Mouse (Mus musculus): ENCODE measurements around the gene Cntnap5b. TPM values are rescaled to one million over a fixed set of nuclear protein-coding genes. Genes with fewer than 3 reads are reported as not detected.

The Cntnap5b gene
- polyA plus RNA-seq, 2 experiments, result 0.03 TPM; not detected in 1

GRCm38 (mm10) chr1:100430038-100430774 lies 657.6 kb downstream of the Cntnap5b start:
- Histone ChIP-seq H3K4me2 (replicated peaks; ENCODE audit: low read depth, low read length, severe bottlenecking) (no peak overlapping the region), H3K27me3 (ENCODE audit: control insufficient read depth, insufficient read depth, low read length) (no peaks in the 10 kb centered on the region), H3K4me1 (ENCODE audit: control insufficient read depth, insufficient read depth, low read length) (no peaks in the 10 kb centered on the region), H3K9me3 (ENCODE audit: control insufficient read depth, low read length) (no peaks in the 10 kb centered on the region), H3K4me3 (replicated peaks; ENCODE audit: low read length) (no peak overlapping the region), H3K9ac (ENCODE audit: low read depth, low read length, severe bottlenecking) (no peak overlapping the region), H3K36me3 (ENCODE audit: control insufficient read depth, insufficient read depth, low read length) (no peaks in the 10 kb centered on the region), H3K27ac (replicated peaks; ENCODE audit: low read depth, low read length) (no peak overlapping the region)
- no peak for ATAC-seq (ENCODE audit: low FRiP score, low read depth)
- TF ChIP-seq POLR2A (IDR thresholded peaks at IDR 0.05; ENCODE audit: borderline replicate concordance, extremely low read depth, insufficient read depth, insufficient read length), result no peak
- 78% methylated on average over 1 of the region's 1 CpGs for WGBS
- DNase-seq (ENCODE audit: low spot score), result peak; percentile 49

DNA sequence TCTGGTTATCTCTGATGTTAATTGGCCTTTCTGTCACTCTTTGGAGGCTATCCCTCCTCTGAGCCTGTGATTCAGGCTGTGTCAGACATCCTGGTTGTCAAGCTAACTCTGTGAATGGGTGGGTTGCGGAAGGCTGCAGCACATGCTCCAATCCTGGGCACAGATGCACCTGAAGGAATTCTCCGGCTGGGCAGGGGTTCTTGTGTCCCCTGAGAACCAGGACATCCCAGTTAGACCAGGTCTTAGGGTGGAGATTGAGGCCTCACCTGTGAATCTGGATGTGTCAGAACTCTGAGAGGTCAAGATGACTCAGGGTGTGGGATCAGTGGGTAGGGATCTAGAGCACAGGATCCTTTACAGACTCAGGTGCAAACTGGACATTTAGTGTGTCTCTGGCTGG lies 691.3 kb downstream of the Cntnap5b start:
- Histone ChIP-seq H3K27me3 (ENCODE audit: control insufficient read depth, insufficient read depth, low read length) (no peaks in the 10 kb centered on the region), H3K9me3 (ENCODE audit: control insufficient read depth, low read length) (no peaks in the 10 kb centered on the region), H3K4me3 (replicated peaks; ENCODE audit: low read length) (no peak overlapping the region), H3K4me1 (ENCODE audit: control insufficient read depth, insufficient read depth, low read length) (no peaks in the 10 kb centered on the region), H3K9ac (ENCODE audit: low read depth, low read length, severe bottlenecking) (no peak overlapping the region), H3K27ac (replicated peaks; ENCODE audit: low read depth, low read length) (no peak overlapping the region), H3K4me2 (replicated peaks; ENCODE audit: low read depth, low read length, severe bottlenecking) (no peak overlapping the region), H3K36me3 (ENCODE audit: control insufficient read depth, insufficient read depth, low read length) (no peaks in the 10 kb centered on the region)
- ATAC-seq (ENCODE audit: low FRiP score, low read depth) (no peak), DNase-seq (ENCODE audit: low spot score) (no peak)
- WGBS, result 90% methylated on average over 2 of the region's 2 CpGs
- no peak for TF ChIP-seq POLR2A (IDR thresholded peaks at IDR 0.05; ENCODE audit: borderline replicate concordance, extremely low read depth, insufficient read depth, insufficient read length)

DNA sequence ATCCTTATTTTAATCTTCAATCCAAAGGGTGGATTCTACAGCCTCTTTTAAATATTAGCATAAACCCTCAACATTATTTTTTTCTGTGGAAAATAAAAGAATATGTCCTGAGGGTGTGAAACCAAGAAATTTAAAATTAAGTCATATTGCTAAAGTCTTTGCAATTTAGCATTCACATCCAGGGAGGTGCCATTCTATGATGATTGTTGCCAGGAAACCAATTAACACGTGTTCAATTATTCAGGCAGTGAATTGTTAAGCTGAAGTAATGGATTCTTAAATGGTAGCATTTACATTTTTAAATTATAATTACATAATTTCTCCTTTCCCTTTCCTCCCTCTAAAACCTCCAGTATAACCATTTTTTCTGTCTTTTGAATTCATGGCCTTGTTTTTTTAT lies 692.7 kb downstream of the Cntnap5b start:
- no peak overlapping the region for H3K4me2 ChIP-seq (replicated peaks; ENCODE audit: low read depth, low read length, severe bottlenecking)
- no peak overlapping the region for H3K4me3 ChIP-seq (replicated peaks; ENCODE audit: low read length)
- no peaks in the 10 kb centered on the region for H3K4me1 ChIP-seq (ENCODE audit: control insufficient read depth, insufficient read depth, low read length)
- no peak for TF ChIP-seq POLR2A (IDR thresholded peaks at IDR 0.05; ENCODE audit: borderline replicate concordance, extremely low read depth, insufficient read depth, insufficient read length)
- H3K36me3 ChIP-seq (ENCODE audit: control insufficient read depth, insufficient read depth, low read length), result no peaks in the 10 kb centered on the region
- H3K9ac ChIP-seq (ENCODE audit: low read depth, low read length, severe bottlenecking), result no peak overlapping the region
- H3K27ac ChIP-seq (replicated peaks; ENCODE audit: low read depth, low read length), result no peak overlapping the region
- no peaks in the 10 kb centered on the region for H3K27me3 ChIP-seq (ENCODE audit: control insufficient read depth, insufficient read depth, low read length)
- no peak for ATAC-seq (ENCODE audit: low FRiP score, low read depth)
- DNase-seq (ENCODE audit: low spot score), result no peak
- WGBS, result 63% methylated on average over 1 of the region's 1 CpGs
- no peaks in the 10 kb centered on the region for H3K9me3 ChIP-seq (ENCODE audit: control insufficient read depth, low read length)

GRCm38 (mm10) chr1:100467595-100467994 lies 695.0 kb downstream of the Cntnap5b start:
- no peak for ATAC-seq (ENCODE audit: low FRiP score, low read depth)
- Histone ChIP-seq H3K27me3 (ENCODE audit: control insufficient read depth, insufficient read depth, low read length) (no peaks in the 10 kb centered on the region), H3K4me2 (replicated peaks; ENCODE audit: low read depth, low read length, severe bottlenecking) (no peak overlapping the region), H3K9me3 (ENCODE audit: control insufficient read depth, low read length) (no peaks in the 10 kb centered on the region), H3K4me3 (replicated peaks; ENCODE audit: low read length) (no peak overlapping the region), H3K36me3 (ENCODE audit: control insufficient read depth, insufficient read depth, low read length) (no peaks in the 10 kb centered on the region), H3K9ac (ENCODE audit: low read depth, low read length, severe bottlenecking) (no peak overlapping the region), H3K27ac (replicated peaks; ENCODE audit: low read depth, low read length) (no peak overlapping the region), H3K4me1 (ENCODE audit: control insufficient read depth, insufficient read depth, low read length) (no peaks in the 10 kb centered on the region)
- TF ChIP-seq POLR2A (IDR thresholded peaks at IDR 0.05; ENCODE audit: borderline replicate concordance, extremely low read depth, insufficient read depth, insufficient read length), result no peak
- 75% methylated on average over 1 of the region's 1 CpGs for WGBS
- DNase-seq (ENCODE audit: low spot score), result no peak

- no peak overlapping the region for H3K27ac ChIP-seq (replicated peaks; ENCODE audit: low read depth, low read length)
- H3K27me3 ChIP-seq (ENCODE audit: control insufficient read depth, insufficient read depth, low read length), result no peaks in the 10 kb centered on the region
- no peak for TF ChIP-seq POLR2A (IDR thresholded peaks at IDR 0.05; ENCODE audit: borderline replicate concordance, extremely low read depth, insufficient read depth, insufficient read length)
- DNase-seq (ENCODE audit: low spot score), result no peak
- H3K4me3 ChIP-seq (replicated peaks; ENCODE audit: low read length), result no peak overlapping the region
- H3K36me3 ChIP-seq (ENCODE audit: control insufficient read depth, insufficient read depth, low read length), result no peaks in the 10 kb centered on the region
- H3K4me2 ChIP-seq (replicated peaks; ENCODE audit: low read depth, low read length, severe bottlenecking), result no peak overlapping the region
- no peaks in the 10 kb centered on the region for H3K4me1 ChIP-seq (ENCODE audit: control insufficient read depth, insufficient read depth, low read length)
- ATAC-seq (ENCODE audit: low FRiP score, low read depth), result no peak
- no peaks in the 10 kb centered on the region for H3K9me3 ChIP-seq (ENCODE audit: control insufficient read depth, low read length)
- H3K9ac ChIP-seq (ENCODE audit: low read depth, low read length, severe bottlenecking), result no peak overlapping the region
These were observed 737.3 kb downstream of the Cntnap5b start for GRCm38 (mm10) chr1:100509866-100510265.

All from limb, embryonic 14.5 days (tissue).